Mouse (Mus musculus): ENCODE measurements around the gene Slc5a5.

Slc5a5 gene

DNA sequence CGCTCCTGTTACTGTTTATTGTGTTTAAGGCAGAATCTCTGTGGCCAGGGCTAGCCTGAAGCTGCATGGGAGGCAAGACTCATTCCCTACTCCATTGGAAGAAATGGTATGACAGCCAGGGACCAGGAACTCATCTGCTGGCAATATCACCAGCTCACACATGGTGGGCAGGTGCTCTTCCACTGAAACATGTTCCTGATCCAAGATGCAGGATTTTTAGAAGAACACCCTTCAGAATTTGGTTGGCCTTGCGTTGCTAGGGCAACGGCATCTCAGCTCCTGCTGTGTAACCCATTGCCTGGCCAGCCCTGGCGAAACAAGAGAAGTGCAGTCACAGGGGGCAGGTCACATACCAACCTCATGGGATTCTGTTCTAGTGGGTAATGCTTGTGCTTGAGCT lies 13.1 kb downstream of the Slc5a5 start:
- no peak for DNase-seq (ENCODE audit: low spot score)

DNA sequence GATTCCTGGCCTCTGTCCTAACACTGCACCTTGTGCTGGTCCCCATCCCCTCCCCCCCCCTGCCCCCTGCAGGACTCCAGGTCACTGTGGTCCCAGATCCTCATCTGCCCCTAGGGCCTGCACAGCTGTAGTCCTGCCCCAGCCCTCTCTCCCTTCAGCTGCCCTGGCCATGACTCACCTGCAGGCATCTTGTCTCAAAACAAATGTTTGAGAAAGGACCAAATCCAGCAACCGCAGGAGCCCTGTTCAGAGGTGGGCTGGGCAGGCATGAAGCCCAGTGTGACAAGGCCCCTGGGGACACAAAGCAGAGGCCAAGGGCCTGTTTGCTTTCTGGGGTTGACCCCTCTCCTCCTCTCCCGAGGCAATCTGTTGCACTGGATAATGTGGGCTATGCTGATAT lies 14.4 kb downstream of the Slc5a5 start:
- no peak for DNase-seq (ENCODE audit: low spot score)

DNA sequence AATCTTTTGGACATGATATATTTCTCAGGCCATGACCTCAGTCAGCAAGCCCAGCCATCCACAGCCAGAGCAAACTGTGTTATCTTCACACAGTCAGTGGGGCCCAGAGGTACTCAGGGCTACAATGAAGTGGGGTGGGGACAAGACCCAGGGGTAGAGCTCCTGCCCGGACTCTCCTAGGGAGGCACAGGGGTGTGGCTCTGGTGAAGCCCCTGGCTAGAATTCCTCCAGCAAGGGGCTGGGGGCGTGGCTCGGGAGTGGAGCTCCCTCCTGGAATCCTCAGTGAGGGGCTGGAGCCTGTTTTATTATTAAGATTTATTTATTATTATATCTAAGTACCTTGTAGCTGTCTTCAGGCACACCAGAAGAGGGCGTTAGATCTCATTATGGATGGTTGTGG lies 16.2 kb downstream of the Slc5a5 start:
- no peak for DNase-seq (ENCODE audit: low spot score)

DNA sequence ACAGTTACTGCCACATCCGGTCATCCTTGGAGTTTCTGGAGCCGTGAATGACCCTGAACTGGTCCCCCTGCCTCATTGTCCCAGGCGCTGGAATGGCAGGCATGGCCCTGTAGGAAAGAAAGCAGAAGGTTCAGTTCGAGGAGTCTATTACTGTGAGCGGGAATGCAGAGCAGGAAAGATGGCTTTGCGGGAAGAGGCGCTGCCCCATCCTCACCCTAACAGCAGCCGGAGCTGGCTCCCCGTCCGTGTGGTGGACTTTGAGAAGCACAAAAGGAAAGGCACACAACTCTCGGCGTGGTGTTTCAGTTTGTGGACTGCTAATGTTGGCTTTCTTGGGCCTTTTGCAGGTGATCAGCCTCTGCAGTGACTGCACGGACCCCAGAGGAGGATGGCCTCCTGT lies 18.1 kb downstream of the Slc5a5 start:
- DNase-seq (ENCODE audit: low spot score): no peak

DNA sequence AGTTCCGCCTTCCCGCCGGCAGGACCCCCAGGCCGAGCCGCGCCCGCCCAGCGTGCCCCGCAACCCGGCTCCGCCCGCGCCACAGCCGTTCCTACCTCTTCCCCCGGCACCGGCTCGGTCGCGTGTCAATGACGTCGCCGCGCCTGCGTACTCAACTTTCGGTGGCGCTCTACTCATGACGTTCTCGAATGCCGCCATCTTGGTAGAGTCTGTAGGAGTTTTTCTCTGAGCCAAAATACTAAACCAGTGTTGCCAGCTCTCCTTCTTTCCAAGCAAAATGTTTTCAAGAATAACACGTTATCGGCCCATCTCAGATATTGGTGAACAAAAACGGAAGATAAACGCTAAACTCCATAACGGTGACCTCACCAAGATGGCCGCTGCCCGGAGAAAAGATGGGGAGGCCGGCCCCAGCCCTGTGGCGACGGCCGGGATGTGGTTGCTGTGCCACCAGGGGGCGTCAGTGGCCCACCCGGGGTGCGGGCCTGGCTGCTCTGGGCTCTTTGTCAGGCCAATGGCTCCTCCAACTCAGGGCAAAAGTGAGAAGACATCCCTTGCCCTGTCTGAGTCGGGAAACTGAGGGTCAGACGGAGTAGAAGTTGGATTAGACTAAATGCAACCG lies 19.1 kb downstream of the Slc5a5 start, which contains the start of gene Ccdc124:
Gene Ccdc124 (minus strand): TSS at position 572 of the 622 bp plus-strand sequence.
- peak; percentile 99 for DNase-seq (ENCODE audit: low spot score)

DNA sequence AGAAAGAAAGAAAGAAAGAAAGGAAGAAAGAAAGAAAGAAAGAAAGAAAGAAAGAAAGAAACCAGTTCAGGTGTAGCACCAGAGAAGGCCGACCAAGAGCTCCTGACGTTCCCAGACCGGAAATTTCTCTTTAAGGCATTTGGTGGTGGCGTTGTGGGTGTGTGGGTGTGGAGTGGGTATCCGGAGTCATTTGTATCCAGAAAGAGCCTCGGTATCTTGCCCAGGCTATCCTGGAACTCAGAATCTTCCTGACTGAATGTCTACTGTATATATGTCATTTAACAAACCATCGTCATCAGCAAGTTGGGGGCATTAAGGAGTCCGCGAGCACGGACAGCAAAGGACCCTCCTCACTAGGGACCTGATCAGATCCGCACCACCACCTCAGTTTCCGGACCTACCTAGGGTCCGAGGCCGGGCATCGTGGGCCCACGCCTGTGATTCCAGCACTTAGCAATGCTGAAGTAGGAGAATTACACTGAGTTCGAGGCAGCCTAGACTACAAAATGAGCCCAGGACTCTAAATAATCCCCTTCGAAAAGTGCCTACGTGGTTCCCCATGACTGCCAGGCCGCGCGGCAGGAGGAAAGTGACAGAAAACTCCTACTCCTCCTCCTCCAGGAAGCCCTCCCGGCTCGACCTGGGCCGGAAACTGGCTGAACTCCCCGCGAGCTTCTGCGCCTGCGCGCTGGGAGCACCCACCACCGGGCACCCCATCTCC lies 19.8 kb downstream of the Slc5a5 start:
- DNase-seq (ENCODE audit: low spot score): no peak

DNA sequence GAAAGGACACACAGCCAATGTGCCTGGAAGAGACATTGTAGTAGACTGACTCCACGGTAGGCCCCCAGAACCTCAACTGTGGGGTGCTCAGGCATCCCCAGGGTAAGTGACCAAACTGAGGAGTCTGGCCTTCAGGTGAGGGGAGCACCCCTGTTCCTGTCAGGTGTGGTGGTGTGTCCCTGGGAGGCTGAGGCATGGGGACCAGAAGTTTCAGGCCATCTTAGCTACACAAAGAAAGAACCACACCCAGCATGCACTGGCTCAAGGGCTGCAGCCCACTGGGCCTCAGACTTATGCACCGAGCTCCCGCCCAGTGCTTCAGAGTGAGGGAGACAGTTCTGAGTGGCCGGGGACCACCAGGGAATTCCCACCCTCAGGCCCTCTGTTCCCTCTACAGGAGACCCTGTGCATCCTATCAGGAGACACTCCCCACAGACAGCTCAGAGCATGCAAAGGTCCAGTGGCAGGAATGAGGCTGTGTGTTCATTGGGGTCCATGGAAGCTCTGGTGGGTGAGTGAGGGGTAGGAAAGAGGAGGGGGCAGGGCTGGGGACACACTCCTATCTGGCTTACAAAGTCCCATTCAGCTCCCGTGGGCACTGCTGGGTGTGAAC lies 21.3 kb downstream of the Slc5a5 start:
- DNase-seq (ENCODE audit: low spot score): no peak

DNA sequence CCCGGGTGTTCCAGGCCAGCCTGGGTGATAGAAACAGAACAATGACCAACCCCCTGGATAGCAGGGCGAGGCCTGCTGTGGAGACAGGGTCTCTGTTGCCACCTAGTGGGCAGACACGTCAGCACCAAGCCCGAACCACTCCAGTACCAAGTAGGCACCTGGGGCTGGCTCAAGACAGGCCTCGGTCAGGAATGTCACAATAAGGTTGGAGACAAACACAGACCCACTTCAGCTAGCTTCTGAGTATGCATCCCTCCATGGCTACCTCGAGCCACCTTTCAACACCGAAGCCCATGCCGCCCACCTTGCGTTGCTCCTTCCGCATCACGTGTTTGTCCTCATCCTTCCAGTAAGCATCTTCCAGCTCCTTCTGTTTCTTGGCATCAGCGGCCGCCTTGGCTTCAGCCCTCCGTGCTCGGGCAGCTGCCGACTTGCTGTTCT lies 22.9 kb downstream of the Slc5a5 start:
- peak; percentile 91 for DNase-seq (ENCODE audit: low spot score)

DNA sequence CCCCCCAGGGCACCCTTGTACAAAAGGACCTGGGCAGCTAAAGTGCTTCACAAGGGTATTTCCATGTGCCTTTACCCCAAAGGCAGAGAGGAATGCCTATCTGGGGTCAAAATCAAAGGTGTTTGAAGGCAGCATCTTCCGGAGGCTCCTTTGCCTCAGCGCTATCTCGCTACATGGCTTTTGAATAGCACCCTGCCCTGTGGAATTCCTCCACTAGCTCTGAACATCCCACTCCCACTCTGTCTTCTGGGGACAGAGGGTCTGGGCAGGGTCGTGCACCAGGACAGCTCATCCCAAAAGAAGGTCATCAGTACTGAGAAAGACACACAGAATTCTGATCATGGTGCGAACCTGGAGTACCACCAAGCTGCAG lies 23.4 kb downstream of the Slc5a5 start:
- DNase-seq (ENCODE audit: low spot score): no peak

DNA sequence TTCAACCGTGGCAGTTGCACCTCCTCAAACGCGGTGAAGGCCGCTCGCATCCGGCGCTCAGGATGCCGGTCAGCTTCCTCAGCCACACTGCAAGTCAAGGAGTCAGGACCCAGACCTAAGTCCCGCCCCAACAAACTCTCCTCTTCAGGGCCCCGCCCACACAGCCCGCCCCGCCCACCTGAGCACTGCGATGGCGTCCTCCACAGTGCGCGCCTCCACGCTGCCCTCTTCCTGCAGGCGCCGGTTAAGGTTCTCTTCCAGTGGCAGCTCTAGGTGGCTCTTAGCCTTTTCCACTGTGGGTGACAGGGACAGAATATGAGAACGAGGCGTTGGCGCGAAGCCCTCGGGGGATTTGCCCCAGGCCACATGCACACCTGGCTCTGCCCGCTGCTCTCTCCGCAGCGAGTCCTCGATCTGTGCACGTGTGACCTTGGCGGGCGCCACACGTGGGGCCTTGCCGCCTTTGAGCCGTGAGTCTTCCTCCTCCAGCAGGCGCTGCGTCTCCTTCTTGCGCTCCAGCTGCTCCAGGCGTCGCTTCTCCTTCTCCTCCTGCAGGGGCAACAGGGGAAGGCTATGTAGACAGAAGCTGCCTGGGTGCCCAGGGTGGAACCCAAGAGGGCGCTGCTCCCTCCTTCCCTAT lies 23.9 kb downstream of the Slc5a5 start:
- peak; percentile 75 for DNase-seq (ENCODE audit: low spot score)

DNA sequence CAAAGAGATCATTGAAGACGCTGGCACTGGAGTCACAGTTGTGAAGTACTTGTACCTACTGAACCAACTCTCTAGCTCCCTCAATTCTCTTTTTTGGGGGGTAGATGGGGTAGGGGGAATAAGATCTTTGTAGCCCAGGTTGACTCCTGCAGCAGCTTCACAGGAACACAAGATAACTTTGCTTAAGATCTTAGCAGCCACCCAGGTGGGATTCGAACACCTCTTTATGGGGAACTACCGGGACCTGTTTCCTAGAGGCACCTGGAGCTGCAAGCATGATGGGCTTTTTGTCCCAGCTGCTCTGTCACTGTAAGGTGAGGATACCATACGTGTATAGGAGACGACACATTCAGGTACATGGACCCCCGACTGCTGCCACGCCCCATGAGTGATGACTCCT lies 26.0 kb downstream of the Slc5a5 start:
- DNase-seq (ENCODE audit: low spot score): no peak

DNA sequence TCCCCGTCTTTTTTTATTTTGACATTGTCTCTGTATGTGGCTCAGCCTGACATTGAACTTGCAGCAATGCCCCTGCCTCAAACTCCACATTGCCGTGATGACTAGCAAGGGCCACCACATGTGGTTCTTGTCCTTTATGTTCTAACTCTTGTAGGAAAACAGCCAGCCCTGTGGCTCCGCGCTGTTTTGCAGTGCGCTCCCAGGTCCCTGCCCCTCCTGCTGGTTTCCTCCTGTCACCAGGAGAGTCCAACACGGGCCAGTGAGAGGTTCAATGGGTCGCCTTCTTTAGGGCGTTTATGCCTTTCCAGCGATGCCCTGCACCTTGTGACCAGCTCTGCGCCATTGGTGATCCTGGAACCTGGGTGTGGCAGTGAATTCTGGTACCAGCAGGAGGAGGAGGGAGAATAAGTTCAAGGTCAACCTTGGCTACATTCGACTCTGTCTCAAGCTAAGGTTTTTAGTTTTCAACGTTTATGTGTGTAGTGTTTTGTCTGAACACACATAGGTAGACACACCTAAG lies 26.5 kb downstream of the Slc5a5 start:
- peak; percentile 43 for DNase-seq (ENCODE audit: low spot score)

DNA sequence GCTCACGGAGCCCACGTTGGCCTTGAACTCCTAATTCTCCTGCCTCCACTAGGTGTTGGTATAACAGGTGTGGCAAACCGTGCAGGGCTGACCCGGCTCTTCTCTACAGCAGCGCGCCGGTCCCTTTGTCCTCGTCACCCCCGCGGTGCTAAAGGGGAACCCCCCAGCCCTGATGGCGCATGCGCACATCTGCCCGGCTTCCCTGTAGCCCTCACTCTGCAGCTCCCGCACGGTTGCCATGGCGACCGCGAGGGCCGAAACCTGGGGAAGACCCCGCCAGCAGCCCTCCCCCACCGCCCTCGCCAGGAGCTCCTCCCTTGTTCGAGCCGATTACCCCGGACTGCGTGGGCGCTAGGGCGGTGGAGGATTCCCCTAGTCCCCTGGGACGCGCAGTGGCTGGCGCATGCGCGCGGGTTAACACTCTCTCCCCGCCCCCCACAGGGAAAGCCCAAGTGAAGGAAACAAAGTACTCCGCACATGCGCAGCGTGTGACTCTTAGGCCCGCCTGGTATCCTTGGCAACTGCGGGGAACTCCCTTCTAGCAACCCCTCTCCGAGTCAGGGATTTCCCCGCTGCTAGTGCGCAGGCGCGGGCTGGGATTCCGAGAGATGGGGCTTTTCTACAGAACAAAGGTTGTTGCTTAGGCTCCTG lies 27.1 kb downstream of the Slc5a5 start:
- peak; percentile 100 for DNase-seq (ENCODE audit: low spot score)

DNA sequence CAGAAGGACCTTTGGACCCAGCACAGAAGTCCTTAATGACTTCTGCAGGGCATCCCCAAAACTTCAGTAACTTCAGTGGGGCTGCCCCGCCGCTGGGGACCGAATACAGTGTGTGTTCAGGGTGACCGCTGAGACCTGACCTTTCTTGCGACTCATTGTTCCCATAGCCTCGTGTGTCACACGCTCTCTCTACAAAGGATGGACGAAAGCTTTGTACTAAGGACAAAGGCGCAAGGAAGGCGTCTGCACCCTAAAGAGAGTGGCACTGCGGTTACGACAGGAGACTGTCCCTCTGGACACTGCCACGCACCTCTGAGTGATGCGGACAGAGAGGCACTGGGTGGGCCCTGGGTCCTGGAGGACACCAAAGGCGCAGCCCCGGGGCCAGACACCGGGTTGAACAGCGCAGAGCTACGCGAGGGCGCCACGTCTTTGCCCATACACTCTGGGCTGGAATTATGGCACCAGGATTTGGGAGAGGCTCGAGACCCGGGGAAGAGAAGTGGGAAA lies 27.8 kb downstream of the Slc5a5 start:
- peak; percentile 83 for DNase-seq (ENCODE audit: low spot score)

DNA sequence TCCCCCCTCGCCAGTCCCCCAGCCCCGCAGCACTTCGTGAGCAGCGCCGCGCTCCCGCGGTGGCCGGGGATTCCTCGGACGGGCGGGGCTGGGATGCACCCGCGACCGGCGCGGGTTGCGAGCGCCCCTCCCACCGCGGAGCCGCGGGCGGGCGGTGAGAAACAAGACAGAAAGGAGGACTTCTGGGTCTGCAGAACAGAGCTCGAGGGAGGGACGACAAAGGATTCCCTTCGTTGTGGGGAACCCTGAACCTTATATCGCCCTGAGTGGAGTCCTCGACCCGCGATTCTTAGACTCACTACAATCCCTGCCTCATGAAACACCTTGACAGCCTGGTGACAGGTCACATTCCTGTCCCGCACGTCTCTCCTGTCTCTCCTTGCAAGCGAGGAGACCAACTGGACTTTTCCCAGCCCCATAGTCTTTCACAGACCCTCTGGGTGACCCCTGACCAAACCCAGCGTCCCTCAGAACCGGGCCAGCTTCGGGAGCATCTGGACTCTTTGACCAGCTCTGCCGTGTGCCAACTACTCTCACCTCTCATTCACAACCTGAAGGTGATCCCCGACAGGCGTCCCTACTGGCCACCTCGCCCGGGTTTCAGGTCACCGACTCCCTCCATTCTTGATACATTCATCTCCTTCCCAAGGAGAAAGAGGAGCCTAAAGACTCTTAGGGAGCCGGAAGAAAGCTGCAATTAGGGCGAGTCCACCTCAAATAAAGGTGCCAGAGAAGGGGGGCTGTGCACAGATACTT lies 28.4 kb downstream of the Slc5a5 start:
- DNase-seq (ENCODE audit: low spot score): peak; percentile 45

DNA sequence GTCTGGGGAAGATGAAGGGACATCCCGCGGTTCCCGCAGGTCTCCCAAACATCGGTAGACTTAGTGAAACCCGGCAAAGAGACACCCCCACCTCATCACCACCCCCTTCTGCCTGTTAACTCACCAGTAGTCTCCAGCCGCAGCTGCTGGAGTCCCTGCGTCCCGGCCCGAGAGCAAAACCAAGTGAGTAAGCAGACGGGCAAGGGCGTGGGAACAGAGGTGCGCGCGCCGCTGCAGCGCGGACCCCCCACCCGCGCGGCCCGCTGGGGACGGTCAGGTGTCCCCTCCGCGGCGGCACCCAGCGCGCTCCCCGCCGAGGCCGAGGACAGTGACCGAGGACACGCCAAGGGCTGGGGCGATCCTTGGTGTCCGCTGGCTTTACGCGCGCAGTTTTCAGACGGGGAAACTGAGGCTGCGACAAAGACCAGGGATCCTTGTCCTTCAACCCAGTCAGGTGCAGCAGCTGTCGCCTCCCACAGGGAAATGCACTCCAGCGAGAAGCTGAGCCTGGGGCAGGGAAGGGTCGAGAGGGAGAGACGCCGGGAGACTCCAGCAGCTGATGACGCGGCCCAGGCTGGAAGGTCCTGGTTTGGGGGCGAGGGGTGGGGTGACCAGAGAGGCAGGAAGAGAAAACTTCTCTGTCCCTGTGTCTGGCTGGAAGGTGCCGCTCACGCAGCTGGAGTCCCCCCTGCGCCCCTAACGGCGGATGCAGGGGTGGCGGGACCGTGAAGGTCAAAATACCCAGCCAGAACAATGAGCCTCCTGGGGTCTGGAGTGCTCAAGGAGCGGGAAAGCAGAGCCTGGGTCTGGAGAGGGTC lies 29.5 kb downstream of the Slc5a5 start, which contains the start of gene Kcnn1:
Gene Kcnn1 (minus strand): TSS at position 435 of the 818 bp plus-strand sequence.
- DNase-seq (ENCODE audit: low spot score): peak; percentile 52

DNA sequence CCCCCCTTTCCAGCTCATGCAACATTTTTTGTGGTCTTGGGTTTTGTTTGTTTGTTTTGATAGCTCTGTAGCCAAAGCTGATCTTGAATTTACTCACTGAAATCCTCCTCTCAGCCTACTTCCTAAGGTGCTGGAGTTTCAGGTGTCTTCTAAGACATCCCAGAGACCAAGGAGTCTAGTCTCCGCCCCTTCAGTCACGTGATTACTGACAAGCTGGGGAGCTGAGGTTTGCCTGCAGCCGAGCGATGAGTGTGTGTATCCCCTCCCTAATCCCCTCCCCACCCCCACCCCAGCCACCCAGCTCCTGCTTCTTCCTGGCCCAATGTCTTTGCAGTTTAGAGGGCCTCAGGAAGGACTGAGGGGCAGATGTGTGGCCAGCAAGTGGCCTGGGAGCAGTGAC lies 35.0 kb downstream of the Slc5a5 start:
- no peak for DNase-seq (ENCODE audit: low spot score)

DNA sequence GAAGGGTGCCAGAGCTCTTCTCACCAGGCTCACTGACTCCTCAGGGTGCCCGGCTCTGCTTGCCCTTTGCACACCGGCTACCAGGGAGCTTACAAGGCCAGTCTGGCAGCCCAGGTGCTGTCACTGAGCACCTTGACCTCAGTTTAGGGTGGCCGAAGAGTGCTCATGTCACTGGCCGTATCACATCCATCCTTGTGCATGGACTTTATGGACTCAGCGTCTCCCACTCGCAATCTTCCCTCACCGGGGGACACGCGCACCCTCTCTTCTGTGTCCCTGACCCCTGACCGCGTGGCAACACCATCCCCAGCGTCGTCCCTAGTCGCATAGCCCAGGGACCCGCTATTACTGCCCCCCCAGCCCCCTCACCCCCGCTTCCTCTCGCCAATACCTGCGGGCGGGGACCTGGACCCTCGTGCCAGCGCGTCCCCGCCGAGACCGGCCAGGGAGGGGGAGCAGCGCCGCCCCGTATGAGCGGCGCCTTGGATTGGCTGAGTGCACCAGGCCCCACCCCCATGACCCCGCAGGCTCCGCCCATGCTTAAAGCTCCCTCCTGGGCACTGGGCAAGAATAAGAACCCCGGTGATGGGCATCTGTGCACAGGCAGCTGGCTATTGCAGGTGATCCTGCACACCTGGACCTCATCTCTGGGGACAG lies 35.9 kb downstream of the Slc5a5 start:
- DNase-seq (ENCODE audit: low spot score): peak; percentile 69

DNA sequence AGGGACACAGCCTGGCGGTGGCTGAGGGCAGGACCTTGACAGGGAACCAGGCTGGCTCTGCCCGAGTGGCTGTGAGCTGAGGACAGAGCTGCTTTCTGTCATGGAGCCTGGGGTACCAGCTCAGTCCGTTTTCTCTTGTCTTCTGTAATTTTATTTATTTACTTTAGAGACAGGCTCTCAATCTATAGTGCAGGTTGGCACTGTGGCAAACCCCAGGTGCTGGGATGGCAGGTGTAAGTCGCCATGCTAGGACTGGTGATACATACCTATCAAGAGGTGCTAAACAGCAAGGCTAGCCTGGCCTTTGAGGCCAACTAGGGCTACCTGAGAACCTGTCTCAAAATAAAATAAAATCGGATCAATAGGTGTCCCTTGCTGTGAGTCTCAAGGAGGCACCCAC lies 36.5 kb downstream of the Slc5a5 start:
- DNase-seq (ENCODE audit: low spot score): no peak

DNA sequence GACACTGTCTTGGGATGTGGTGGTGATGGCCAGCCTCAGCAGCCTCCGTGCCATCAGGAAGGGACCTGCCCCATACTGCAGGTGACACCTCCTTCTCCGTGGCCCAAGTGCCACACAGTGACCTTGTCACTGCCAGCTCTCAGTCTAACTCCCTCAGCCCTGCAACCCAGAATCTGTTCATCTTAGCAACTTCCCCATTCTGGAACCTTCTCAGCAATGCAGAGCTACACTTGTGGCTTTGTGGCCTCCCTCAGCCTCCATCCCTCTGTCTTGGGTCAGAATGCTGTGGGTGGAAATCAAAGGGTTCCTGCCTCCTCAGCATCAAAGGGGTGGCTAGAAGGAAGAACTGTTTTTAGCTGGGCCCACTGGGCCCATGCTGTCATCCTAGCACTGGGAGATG lies 38.7 kb downstream of the Slc5a5 start:
- DNase-seq (ENCODE audit: low spot score): no peak

Measured in embryo, embryonic 10 days (tissue).